Mouse (Mus musculus): ENCODE data around the gene Mef2d.
A peak's percentile ranks its signal among the peaks of the same experiment; 100 is the strongest.

The Mef2d gene

DNA sequence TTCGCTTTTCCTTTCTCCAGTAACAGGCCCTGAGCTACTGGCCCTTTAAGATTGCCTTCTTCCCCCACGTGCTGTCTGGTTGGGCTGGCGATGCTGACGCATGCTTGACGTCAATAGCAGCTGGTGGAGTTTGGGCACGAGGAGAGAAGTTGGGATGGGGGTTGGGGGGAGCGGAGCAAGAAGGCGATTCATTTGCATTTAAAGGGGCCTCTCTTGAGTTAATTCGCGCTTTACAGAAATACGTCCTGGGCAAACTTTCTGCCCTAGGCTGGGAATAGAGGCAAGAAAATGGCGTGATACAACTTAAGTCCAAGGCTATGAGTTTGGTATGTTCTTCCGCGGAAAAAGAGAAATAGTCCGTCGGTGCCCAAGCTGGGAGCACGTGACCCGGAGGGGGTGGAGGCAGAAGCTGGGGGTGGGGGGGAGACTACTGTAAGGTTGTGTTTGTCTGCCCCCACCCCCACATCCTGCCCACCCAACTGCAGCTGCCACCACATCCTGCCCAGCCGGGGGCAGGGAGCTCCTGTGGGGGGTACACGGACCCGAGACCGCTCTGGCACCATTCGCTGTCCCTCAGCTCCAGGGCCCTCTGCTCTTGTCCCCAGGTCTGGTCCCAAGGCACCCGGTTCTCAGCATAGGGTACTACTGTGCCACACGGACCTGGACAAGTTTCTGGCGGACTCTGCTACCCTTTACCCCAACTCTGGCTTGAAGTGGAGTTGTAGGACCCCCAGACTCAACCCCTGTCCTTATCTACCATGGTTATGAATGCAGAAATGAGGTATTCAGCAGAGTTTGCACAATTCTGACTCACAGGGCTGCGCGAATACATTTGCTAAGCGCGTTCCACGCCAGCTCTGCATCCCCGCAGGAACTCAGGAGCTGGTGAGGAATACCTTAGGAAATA, 3.6 kb upstream of the Mef2d start:
- peak; percentile 93 for DNase-seq

GRCm38 (mm10) chr3:88139243-88140177, 2.7 kb upstream of the Mef2d start:
- DNase-seq, result peak; percentile 78

GRCm38 (mm10) chr3:88140178-88140902, 1.8 kb upstream of the Mef2d start:
- peak; percentile 32 for DNase-seq

DNA sequence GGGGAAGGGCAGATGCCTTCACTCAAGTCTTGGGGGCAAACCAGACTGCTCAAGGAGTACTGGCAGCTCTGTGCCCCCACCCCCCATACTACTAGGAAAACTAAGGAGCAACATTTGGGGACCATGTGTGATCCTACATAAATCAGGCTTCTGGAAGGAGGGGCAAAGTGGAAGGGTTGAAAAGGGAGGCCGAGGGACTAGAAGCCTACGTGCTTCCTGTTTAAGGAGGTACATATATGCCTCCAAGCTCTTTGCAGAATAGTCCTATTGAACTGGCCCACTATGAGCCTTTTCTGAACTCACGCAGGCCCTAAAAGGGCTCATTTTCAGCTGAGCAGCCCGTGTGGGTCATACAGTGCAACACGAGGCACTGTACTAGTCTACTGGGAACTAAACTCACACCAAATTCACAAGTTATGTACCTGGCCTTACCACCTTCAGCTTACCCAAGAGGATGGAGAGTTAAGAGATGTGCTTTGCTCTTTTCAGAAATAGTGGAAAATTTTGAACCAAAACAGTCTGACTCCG, 1.2 kb upstream of the Mef2d start:
- DNase-seq, result peak; percentile 48

DNA sequence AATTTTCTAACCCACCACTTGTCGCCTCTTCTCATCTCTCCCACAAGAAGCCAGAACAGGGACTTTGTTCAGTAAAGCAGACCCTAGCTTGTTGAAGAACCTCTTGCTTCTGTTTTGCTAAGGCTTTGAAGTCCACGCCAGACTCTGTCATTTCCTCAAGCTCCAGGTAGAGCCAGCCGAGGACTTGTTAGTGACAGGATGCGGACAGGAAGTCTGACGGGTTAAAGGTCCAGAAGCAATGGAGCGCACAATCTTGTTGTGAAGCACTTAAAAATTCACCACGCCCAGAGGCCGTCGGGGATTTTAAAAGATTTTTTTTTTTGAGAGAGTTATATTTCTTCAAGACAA, 759 bp upstream of the Mef2d start:
- DNase-seq, result peak; percentile 65

DNA sequence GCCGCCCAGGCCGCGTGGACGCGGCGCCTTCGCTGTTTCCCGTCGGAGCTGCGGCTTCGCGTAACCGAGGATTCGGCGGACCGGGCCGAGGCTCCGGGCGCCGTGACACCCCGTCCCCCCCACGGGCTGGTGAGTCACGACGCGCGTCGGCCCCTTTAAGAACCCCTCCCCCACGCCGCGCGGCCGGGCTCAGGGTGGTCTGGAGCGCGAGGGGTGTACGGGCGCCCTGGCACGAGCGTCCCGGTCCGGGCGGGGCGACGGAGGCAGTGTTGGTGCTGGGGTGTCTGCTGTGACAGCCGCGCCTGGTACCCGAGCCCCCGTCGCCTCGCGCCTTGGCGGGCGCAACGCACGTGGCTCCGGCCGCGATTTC, 359 bp downstream of the Mef2d start:
- peak; percentile 82 for DNase-seq

GRCm38 (mm10) chr3:88142916-88143771, 972 bp downstream of the Mef2d start:
- peak; percentile 64 for DNase-seq

- DNase-seq, result peak; percentile 72
Observed at GRCm38 (mm10) chr3:88143961-88144486, 1.9 kb downstream of the Mef2d start.

- no peak for DNase-seq
Observed at GRCm38 (mm10) chr3:88144648-88145410, 2.7 kb downstream of the Mef2d start.

GRCm38 (mm10) chr3:88145411-88145782, 3.2 kb downstream of the Mef2d start:
- peak; percentile 74 for DNase-seq

GRCm38 (mm10) chr3:88145952-88146351, 3.8 kb downstream of the Mef2d start:
- no peak for DNase-seq

DNA sequence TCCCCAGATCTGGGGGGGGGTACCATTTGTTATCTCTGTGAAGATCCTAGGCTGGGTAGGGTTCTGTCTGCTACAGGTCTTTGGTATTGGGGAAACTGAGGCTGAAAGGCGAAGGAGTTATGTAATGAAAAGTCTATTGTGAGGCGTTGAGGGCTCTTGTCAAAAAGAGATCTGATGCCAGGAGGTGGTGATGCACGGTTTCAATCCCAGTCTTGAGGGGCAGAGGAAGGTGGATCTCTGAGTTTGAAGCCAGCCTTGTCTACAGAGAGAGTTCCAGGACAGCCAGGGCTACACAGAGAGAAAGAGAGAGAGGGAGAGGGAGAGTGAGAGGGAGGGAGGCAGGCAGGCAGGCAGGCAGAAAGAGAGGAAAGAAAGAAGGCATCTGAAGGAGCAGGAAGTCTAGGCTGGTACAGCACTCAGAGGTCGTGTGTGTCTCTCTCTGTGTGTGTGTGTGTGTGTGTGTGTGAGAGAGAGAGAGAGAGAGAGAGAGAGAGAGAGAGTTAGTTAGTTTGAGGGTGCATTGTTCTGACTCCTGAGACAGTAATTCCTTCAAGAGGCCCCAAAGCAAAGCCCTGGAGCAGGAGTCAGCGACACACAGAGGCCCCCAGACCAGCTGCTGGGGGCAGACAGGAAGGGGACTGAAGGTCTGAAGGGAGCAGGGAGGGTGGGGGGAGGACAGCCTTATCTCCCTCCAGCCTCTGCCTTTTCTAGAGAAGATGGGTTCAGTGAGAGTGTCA, 4.4 kb downstream of the Mef2d start:
- DNase-seq, result peak; percentile 41

DNA sequence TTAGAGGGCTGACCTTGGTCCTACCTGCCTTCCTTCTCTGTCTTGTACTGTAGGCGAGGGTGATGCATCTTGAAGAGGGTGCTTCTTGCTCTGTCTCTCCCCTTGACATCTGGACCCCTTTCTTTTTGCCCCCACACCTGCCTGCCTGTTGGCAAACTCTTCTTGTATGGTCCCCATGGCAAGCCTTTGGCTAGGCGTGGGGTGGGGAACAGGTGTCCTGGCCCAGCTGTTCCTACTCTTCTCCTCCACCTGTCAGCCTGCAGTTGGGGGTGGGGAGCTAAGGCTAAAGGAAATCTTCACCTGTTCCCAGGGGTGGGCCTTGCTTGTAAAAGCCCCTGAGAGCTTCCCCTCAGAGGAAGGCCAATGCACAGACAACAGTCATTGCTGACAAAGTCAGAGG, 5.3 kb downstream of the Mef2d start:
- peak; percentile 85 for DNase-seq

DNA sequence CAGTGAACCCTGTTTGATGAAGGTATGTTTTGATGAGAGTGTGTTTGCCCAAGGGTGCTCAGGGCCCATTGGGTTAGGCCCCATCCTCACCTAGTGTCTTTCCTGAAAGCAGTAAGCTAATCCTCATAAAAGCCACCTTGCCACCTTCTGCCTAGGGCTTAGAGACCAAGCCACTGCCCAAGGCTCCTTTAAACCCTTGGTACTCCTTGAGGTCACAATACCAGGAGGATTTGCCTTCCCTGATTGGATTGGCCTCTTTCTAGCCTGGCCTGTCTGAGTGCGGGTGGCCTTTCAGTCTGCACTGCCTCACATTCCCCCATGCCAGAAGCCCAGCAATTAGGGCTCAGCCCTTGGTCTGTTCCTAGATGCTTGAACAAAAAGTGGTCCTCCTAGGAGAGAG, 5.7 kb downstream of the Mef2d start:
- no peak for DNase-seq

DNA sequence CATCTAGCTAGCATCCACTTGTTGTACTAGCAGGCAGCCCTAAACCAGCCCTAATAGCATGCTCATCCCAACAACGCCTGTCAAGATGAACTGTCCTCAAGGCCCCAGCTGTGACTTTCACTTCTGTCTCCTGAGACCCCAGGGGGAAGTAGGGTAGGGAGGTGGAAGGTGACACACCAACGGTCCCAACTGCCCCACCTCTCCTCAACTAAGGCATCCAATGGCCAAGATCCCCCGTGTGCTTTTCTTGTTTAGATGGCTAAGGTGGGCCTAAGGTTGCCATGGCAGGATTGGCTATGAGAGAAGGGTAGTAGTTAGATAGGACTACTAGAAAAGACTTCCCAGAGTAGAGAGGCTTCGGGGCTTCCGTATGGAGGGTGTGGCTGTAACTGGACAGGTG, 6.2 kb downstream of the Mef2d start:
- no peak for DNase-seq

DNA sequence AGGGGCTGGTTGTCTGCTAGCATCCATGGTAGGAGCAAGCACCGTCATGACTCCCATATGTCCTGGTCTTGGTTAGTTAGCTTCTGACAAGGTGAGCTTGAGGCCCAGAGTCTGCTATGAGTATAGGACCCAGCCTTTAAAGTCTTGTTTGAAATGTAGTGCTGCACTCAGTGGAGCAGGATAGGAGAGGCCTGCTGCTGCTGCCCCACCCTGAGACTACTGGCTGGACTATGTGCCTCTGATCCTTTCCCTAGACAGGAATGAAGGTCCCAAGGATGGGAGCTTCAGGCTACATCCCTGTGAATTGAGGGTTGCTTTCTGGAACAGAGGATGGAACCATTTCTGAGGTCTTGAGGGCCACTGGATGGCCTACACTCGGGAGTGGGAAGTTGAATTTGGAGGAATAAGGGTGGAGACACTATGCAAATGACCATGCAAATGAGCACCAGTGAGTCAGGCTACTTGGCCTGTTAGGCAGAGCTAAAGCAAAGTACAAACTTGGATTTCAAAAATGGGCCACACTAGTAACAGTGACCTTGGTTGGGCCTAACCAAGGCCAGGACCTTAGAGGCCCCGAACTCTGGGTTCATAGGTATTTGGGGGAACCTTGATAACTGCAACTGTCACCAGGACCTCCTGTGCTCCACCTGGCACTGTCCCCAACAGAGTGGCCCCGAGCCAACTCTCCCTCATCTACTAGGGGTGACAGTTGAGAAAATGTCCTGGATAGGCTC, 6.8 kb downstream of the Mef2d start:
- DNase-seq, result no peak

GRCm38 (mm10) chr3:88149510-88149974, 7.4 kb downstream of the Mef2d start:
- no peak for DNase-seq

DNA sequence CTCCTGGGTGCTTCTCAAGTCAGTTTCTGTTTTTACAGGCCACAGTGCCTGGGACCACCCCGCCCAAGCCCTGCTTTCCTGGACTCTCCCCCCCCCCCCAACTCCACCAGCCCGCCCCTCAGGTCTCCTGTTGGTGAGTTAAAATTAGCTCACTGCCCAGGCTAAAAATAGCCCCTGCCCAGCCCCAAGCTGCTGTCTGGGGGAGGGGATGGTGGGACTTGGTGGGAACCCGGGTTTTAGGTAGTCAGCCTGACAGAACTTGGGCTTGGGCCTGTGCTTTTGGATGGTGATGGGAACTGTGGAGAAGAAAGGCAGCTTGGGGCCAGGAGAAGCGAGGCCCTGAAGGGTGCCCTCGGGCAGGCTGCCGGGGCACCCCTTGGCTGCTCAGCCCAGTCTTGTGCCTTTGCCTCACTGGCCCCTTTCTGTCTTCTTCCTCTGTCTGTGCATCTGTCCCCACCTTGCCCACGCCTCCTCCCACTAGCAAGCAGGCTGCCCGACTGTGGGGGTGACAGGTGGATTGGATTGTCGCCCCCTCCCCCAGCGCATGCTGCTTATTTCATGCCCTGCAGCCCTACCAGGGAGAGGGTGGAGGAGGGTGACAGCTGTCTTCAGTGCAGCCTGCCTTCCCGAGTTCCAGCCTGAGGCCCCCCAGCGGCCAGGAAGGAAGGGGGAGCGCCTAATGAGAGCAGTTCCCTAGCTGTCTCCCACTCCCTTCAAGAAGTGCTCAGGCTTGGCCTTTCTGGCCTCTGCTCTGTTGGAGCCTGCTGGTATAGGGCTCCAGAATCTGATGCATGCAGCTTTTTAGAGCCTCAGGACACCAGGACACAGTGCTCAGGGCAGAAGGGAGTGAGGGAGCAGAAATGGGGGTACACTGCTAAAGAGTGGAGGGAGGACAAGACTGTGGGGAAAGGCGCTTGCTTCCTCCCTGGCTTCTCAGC, 8.2 kb downstream of the Mef2d start:
- DNase-seq, result peak; percentile 77
